Mouse (Mus musculus) stomach, embryonic 15.5 days (tissue): Measurements from ENCODE around the gene Ugcg. TPM values are rescaled to one million over a fixed set of nuclear protein-coding genes. Genes with fewer than 3 reads are reported as not detected.
A peak's percentile ranks its signal among the peaks of the same experiment; 100 is the strongest.

Experiments
- ATAC-seq: fragments of 200-750 bp; cut with Nextera tagmentation; 2 replicates; pipeline ENCODE4 v1.8.0; 2017; ENCODE audit warnings: low read depth, moderate number of reproducible peaks, moderate TSS enrichment; ENCODE audit not compliant: insufficient read depth, low FRiP score
- H3K27ac ChIP-seq: fragments of 300-500 bp; sonication (generic); 2 replicates; pipeline ENCODE4 v1.5.1; 2015; ENCODE audit warnings: mild to moderate bottlenecking, inconsistent platforms
- H3K27me3 ChIP-seq: fragments of 300-500 bp; sonication (generic); replicated peaks from 2 replicates; pipeline ENCODE4 v1.6.1; 2015; ENCODE audit warnings: inconsistent platforms
- H3K36me3 ChIP-seq: fragments of 300-500 bp; sonication (generic); 2 replicates; pipeline ENCODE4 v1.6.1; 2015; ENCODE audit warnings: inconsistent platforms
- H3K4me1 ChIP-seq: fragments of 300-500 bp; sonication (generic); 2 replicates; pipeline ENCODE4 v1.6.1; 2015; ENCODE audit warnings: inconsistent platforms
- H3K4me2 ChIP-seq: fragments of 300-500 bp; sonication (generic); 2 replicates; pipeline ENCODE4 v1.6.1; 2015; ENCODE audit warnings: mild to moderate bottlenecking, inconsistent platforms
- H3K4me3 ChIP-seq: fragments of 300-500 bp; sonication (generic); replicated peaks from 2 replicates; pipeline ENCODE4 v1.5.1; 2015; ENCODE audit warnings: inconsistent platforms
- H3K9ac ChIP-seq: fragments of 300-500 bp; sonication (generic); 2 replicates; pipeline ENCODE4 v1.6.1; 2015; ENCODE audit warnings: inconsistent platforms
- H3K9me3 ChIP-seq: fragments of 300-500 bp; sonication (generic); 2 replicates; pipeline ENCODE4 v1.6.1; 2016; ENCODE audit warnings: inconsistent platforms
- WGBS: fragments of 180-500 bp; shearing (Covaris S2); methylation state at CpG from one replicate; pipeline ENCODE4 v1.1.7; 2015; 5-methylcytosine and 5-hydroxymethylcytosine counted together
- polyA plus RNA-seq: library from polyadenylated mRNA; unstranded; fragments of >200 nt; fragmentation: Nextera tagmentation; extraction: Ambion mirVana; gene quantifications from 2 replicates; pipeline ENCODE4 v1.2.1, GENCODE M21; 2015

Gene Ugcg
- polyA plus RNA-seq, 1 experiment from 2014 or later = 11.4 TPM

DNA sequence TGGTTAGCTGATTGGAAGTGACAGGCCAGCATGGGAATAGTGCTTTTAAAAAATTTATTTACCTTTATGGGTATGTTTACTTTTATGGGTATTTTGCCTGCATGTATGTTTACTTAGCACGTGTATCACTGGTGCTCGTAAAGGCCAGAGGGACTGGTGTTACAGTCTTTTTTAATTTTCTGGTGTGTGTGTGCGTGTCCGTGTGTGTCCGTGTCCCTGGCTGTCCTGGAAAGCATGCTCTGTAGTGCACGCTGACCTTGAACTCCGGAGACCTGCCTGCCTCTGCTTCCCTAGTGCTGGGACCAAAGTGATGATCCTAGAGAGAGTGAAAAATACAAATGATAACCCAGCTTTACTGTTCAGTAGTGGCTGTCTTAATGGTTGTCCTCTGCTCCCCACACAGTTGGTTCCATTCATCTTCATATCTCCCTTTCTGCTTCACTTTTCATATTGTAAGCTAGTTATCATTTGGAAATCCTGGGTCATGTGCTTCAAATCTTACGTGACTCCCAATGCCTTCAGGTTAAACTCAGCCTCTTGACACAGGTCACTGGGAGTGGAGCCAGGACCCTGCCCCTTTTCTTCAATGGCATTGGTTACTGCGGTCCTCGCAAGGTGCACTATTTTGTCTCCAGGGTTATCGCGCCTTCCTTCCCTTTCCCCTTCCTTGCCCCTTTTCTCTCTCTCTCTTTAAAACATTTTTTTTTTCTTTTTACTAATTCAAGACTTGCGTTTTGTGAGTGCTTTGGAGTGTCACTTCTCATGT is 5.9 kb downstream of the Ugcg start:
- WGBS = 85% methylated on average over 13 of the region's 13 CpGs
- no peaks in the 10 kb centered on the region for H3K9me3 ChIP-seq
- no peak for ATAC-seq
- H3K4me3 ChIP-seq = no peak overlapping the region
- no peak overlapping the region for H3K9ac ChIP-seq
- no peak overlapping the region for H3K4me2 ChIP-seq
- no peaks in the 10 kb centered on the region for H3K27me3 ChIP-seq
- H3K4me1 ChIP-seq = peaks cover 23% of the 10 kb centered on the region
- H3K27ac ChIP-seq = no peak overlapping the region
- no peaks in the 10 kb centered on the region for H3K36me3 ChIP-seq

DNA sequence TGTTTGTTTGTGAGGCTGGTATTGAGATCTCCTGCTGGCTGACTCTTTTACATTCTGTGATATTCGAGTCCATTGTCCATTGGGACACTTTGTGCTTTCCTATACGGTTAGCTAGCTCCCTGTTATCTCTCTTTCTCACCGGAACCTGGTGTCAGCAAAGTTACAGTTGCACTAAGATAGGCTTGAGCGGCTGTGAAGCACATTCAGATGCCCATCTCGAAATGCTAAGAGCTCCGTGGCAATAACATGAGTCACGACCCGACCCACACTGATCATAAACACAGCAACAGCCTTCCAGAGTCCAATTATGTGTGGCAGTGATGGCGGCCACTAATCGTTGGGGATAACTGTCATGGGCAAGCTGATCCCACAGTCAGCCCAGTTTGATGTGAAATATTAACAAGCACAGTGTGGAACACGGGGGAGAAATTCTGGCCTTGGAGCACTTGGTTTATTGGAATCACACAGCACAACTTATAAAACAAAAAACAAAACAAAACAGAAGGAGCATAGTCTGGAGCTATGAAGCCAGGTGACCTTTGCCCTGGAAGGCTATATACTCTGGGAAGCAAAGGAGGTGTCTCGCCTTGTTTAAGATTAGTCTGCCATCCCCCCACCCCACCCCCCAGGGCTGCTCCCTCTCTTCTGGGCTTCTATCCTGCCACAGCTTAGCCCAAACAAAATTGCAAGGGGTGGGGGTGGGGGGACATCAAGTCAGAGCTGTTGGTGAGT is 7.5 kb downstream of the Ugcg start:
- no peak overlapping the region for H3K4me3 ChIP-seq
- no peak overlapping the region for H3K9ac ChIP-seq
- WGBS = 31% methylated on average over 12 of the region's 12 CpGs
- ATAC-seq = no peak
- no peaks in the 10 kb centered on the region for H3K27me3 ChIP-seq
- H3K27ac ChIP-seq = no peak overlapping the region
- no peak overlapping the region; the same call in 1 of the 2 replicates for H3K4me2 ChIP-seq
- peaks cover 22% of the 10 kb centered on the region for H3K4me1 ChIP-seq
- no peaks in the 10 kb centered on the region for H3K9me3 ChIP-seq
- no peaks in the 10 kb centered on the region for H3K36me3 ChIP-seq

GRCm38 (mm10) chr4:59197078-59197424 is 8.0 kb downstream of the Ugcg start:
- H3K4me1 ChIP-seq = peaks cover 22% of the 10 kb centered on the region
- no peak overlapping the region for H3K4me3 ChIP-seq
- H3K27me3 ChIP-seq = no peaks in the 10 kb centered on the region
- H3K27ac ChIP-seq = no peak overlapping the region
- no peak overlapping the region for H3K4me2 ChIP-seq
- no peaks in the 10 kb centered on the region for H3K36me3 ChIP-seq
- no peak for ATAC-seq
- no peak overlapping the region for H3K9ac ChIP-seq
- H3K9me3 ChIP-seq = no peaks in the 10 kb centered on the region
- 38% methylated on average over 6 of the region's 6 CpGs for WGBS

DNA sequence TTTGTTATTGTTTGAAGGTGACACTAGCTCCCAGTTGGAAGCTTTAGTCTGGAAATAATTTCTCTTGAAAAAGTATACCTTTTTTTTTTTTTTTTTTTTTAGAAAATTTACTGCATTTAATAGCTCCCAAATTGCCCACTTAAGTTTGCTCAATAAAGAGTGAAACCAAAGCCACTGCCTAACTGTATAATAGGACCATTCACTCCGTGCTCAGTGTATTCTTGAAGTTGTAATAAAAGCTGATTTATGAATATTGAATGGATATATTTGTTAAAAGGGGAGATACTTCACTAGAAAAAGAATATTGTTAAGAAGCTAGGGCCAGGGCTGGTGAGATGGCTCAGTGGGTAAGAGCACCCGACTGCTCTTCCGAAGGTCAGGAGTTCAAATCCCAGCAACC is 8.4 kb downstream of the Ugcg start:
- WGBS = 77% methylated on average over 3 of the region's 3 CpGs
- Histone ChIP-seq H3K36me3 (no peaks in the 10 kb centered on the region), H3K4me2 (no peak overlapping the region), H3K9me3 (no peaks in the 10 kb centered on the region), H3K27ac (no peak overlapping the region), H3K27me3 (no peaks in the 10 kb centered on the region), H3K9ac (no peak overlapping the region), H3K4me1 (peaks cover 22% of the 10 kb centered on the region), H3K4me3 (no peak overlapping the region)
- ATAC-seq = no peak

- Histone ChIP-seq H3K27ac (no peak overlapping the region), H3K4me1 (peaks cover 26% of the 10 kb centered on the region), H3K36me3 (no peaks in the 10 kb centered on the region), H3K9me3 (no peaks in the 10 kb centered on the region), H3K9ac (no peak overlapping the region), H3K4me2 (no peak overlapping the region), H3K4me3 (no peak overlapping the region), H3K27me3 (no peaks in the 10 kb centered on the region)
- peak; percentile 72 for ATAC-seq
- 31% methylated on average over 8 of the region's 8 CpGs for WGBS
Measured at GRCm38 (mm10) chr4:59199341-59199740, 10.3 kb downstream of the Ugcg start.

- H3K9me3 ChIP-seq = no peaks in the 10 kb centered on the region
- H3K27me3 ChIP-seq = no peaks in the 10 kb centered on the region
- no peak overlapping the region for H3K4me3 ChIP-seq
- H3K4me2 ChIP-seq = no peak overlapping the region
- whole genome bisulfite sequencing = 50% methylated on average over 8 of the region's 8 CpGs
- no peaks in the 10 kb centered on the region for H3K36me3 ChIP-seq
- ATAC-seq = no peak
- H3K9ac ChIP-seq = no peak overlapping the region
- H3K27ac ChIP-seq = no peak overlapping the region
- H3K4me1 ChIP-seq = peaks cover 26% of the 10 kb centered on the region
Measured at GRCm38 (mm10) chr4:59199805-59200204, 10.7 kb downstream of the Ugcg start.

GRCm38 (mm10) chr4:59200636-59201035 is 11.6 kb downstream of the Ugcg start:
- no peak overlapping the region for H3K4me2 ChIP-seq
- no peak overlapping the region for H3K27ac ChIP-seq
- H3K9me3 ChIP-seq = no peaks in the 10 kb centered on the region
- 69% methylated on average over 3 of the region's 3 CpGs for WGBS
- no peak overlapping the region for H3K4me3 ChIP-seq
- no peaks in the 10 kb centered on the region for H3K36me3 ChIP-seq
- H3K27me3 ChIP-seq = no peaks in the 10 kb centered on the region
- no peak for ATAC-seq
- peaks cover 26% of the 10 kb centered on the region for H3K4me1 ChIP-seq
- no peak overlapping the region for H3K9ac ChIP-seq

DNA sequence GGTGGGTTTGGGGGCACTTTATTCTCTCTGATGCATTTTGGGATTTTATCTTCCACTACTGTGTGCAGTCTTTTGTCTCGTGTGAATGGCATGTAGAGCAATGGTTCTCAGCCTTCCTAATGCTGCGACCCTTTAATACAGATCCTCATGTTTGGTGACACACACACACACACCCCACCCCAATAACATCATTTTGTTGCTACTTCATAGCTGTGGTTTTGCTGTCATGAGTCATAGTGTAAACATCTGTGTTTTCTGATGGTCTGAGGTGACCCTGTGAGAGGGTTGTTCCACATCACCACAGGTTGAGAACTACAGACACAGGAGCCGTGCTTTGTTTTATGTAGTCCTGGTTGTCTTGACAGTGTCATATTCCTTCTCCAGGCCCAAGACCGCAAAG is 15.6 kb downstream of the Ugcg start:
- Histone ChIP-seq H3K36me3 (no peaks in the 10 kb centered on the region), H3K4me1 (peaks cover 12% of the 10 kb centered on the region), H3K4me2 (no peak overlapping the region), H3K9ac (no peak overlapping the region), H3K4me3 (no peak overlapping the region), H3K27me3 (no peaks in the 10 kb centered on the region), H3K27ac (no peak overlapping the region), H3K9me3 (no peaks in the 10 kb centered on the region)
- 68% methylated on average over 4 of the region's 4 CpGs for WGBS
- no peak for ATAC-seq

- Histone ChIP-seq H3K27me3 (no peaks in the 10 kb centered on the region), H3K9me3 (no peaks in the 10 kb centered on the region), H3K4me2 (no peak overlapping the region), H3K36me3 (no peaks in the 10 kb centered on the region), H3K4me3 (no peak overlapping the region), H3K9ac (no peak overlapping the region), H3K4me1 (0 out of 2 replicates have a peak, but pooled peaks cover 7% of the 10 kb centered on the region), H3K27ac (no peak overlapping the region)
- no peak for ATAC-seq
- WGBS = 30% methylated on average over 2 of the region's 2 CpGs
Measured at GRCm38 (mm10) chr4:59205758-59206340, 16.8 kb downstream of the Ugcg start.

DNA sequence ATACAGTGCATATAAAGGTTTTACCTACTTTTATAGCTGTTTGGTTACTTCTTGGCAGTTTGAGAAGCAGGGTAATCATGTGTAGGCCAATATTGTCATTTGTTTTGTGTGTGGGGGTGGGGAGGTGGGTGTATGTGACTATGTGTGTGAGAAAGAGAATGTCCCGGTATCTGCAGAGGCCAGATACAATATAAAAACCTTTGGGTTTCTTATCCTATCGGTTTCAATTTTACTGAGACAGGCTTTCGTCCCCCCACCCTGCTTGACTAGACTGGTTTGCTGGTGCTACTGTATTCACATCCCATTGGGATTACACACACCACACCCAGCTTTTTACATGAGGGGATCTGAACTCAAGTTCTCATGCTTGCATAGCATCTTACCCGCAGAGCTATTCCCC is 17.5 kb downstream of the Ugcg start:
- no peak overlapping the region for H3K27ac ChIP-seq
- no peaks in the 10 kb centered on the region for H3K9me3 ChIP-seq
- no peak overlapping the region for H3K4me3 ChIP-seq
- 65% methylated on average over 4 of the region's 4 CpGs for WGBS
- no peaks in the 10 kb centered on the region for H3K27me3 ChIP-seq
- no peak overlapping the region for H3K9ac ChIP-seq
- no peak overlapping the region for H3K4me2 ChIP-seq
- ATAC-seq = no peak
- H3K4me1 ChIP-seq = 0 out of 2 replicates have a peak, but pooled peaks cover 7% of the 10 kb centered on the region
- no peaks in the 10 kb centered on the region for H3K36me3 ChIP-seq

- H3K36me3 ChIP-seq = no peaks in the 10 kb centered on the region
- 77% methylated on average over 4 of the region's 4 CpGs for WGBS
- H3K9me3 ChIP-seq = no peaks in the 10 kb centered on the region
- H3K4me3 ChIP-seq = no peak overlapping the region
- no peak overlapping the region for H3K4me2 ChIP-seq
- no peak for ATAC-seq
- 0 out of 2 replicates have a peak, but pooled peaks cover 7% of the 10 kb centered on the region for H3K4me1 ChIP-seq
- no peaks in the 10 kb centered on the region for H3K27me3 ChIP-seq
- no peak overlapping the region for H3K27ac ChIP-seq
- no peak overlapping the region for H3K9ac ChIP-seq
Measured at GRCm38 (mm10) chr4:59208607-59209006, 19.6 kb downstream of the Ugcg start.

DNA sequence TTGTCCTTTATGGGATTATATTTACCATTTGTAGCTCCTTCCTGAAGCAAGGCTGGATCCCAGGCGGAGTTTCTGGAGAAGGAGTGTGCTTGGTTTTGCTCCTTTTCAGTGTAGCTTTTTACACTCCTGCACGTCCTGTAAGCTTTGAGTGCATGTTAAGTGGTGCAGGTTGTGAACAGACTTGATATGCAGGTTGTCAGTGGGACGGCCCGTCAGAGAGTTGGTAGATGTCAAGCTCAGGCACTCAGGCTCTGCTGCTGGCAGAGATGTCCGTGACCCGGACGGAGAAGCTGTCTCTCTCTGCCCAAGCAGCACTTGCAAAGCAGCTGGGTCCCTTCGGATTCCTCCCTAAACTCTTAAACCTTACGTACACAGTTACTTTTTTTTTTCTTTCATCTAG is 22.1 kb downstream of the Ugcg start:
- no peak overlapping the region for H3K4me3 ChIP-seq
- no peaks in the 10 kb centered on the region for H3K9me3 ChIP-seq
- H3K9ac ChIP-seq = no peak overlapping the region
- no peaks in the 10 kb centered on the region for H3K27me3 ChIP-seq
- WGBS = 88% methylated on average over 9 of the region's 9 CpGs
- no peaks in the 10 kb centered on the region for H3K4me1 ChIP-seq
- ATAC-seq = no peak
- H3K4me2 ChIP-seq = no peak overlapping the region
- no peak overlapping the region for H3K27ac ChIP-seq
- 0 out of 2 replicates have a peak, but pooled peaks cover 13% of the 10 kb centered on the region for H3K36me3 ChIP-seq
